Mouse (Mus musculus): ENCODE measurements at regions not wholly inside any gene's neighbourhood (a gene's known extent, or its start where the extent isn't known, plus 50 kb on each side); places are given as distances from the start of the nearest gene placed in this dataset.

DNA sequence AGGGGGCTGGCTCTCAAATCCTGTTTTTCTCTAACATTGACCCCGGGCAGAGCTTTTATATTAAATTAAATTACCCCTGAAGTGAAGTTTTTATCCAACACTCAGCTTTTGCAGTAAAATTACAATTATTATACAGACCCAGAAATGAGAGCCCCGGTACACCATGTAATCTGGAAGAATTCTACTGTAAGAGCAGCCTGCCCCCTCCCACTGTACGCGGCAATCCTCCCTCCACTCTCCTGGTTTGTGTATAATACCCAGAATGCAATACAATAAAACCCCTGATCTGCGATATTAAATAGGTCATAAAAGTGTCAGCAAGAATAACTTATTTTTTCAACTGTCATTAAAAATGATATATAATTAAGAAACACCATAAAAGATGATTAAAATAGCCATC, 492.3 kb downstream of the Ajap1 start:
- no peak for ATAC-seq (replicated peaks; ENCODE audit: insufficient number of reproducible peaks, low FRiP score, low TSS enrichment, poor library complexity, severe bottlenecking)

DNA sequence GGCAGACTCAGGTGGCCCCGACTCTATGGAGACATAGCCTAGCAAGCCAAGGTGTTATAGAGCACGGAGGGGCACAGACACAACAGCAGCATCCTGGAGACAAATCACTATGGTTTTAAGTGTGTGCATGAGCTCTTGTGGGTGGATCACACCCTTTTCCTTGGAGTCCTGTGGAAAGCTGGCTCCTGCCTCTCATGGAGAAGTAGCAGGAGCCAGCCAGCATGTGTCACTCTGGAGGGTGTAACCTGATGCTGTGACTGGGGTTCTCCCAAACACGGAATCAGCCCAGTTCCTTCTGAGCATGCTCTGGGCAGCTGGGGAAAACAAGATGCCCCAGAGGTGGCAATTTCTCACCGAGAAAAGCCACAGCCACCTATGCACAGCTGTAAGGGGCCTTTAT, 494.9 kb downstream of the Ajap1 start:
- no peak for ATAC-seq (replicated peaks; ENCODE audit: insufficient number of reproducible peaks, low FRiP score, low TSS enrichment, poor library complexity, severe bottlenecking)

DNA sequence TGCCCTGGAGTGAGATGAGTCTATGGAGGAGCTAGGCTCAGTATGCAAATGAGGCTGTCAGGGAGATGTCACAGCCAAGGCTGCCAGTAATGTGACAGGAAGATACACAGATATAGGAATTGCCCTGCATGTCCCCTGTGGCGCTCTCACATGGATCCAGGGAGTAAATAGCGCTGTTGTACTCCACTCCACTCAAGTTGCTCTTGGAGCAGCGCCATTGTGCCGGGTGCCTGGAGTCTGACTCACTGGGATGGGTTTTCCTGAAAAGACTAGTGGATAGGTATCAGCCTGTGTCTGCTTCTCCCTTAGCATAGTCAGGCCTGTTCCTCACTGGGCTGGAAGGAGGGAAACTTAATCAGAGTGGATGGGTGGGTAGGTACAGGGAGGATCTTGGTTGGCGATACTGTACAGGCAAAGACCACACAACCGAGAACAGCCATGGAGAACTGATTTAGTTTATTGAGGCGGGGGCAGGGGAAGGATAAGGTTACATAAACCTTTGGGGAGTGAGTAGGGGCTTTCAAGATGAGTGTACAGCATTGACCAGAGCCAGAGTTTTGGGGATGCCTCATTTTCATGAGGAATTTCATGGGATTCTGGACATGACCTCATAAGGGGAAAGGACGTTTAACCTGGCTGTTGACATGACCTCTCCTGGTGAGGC, 497.5 kb upstream of the Kcnab2 start:
- no peak for ATAC-seq (replicated peaks; ENCODE audit: insufficient number of reproducible peaks, low FRiP score, low TSS enrichment, poor library complexity, severe bottlenecking)

DNA sequence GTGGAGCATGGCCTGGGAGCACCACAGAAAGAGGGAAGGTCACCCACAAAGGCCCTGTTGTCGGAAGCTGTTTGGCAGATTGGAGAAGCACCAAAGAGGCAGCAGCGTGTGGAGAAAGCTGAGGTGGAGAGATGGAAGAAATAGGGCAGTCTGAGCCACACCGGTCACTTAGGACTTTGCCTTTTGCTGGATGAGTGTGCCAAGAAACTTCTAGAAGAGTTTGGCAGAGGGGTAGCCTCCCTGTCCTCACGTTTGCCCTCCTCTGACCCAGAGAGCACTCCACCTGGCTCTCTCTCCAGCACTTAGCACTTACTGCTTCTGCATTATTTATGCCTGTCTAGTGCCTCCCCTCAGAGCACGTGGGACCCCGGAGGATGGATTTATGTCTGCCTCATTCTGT, 485.3 kb upstream of the Kcnab2 start:
- ATAC-seq (replicated peaks; ENCODE audit: insufficient number of reproducible peaks, low FRiP score, low TSS enrichment, poor library complexity, severe bottlenecking), result no peak

DNA sequence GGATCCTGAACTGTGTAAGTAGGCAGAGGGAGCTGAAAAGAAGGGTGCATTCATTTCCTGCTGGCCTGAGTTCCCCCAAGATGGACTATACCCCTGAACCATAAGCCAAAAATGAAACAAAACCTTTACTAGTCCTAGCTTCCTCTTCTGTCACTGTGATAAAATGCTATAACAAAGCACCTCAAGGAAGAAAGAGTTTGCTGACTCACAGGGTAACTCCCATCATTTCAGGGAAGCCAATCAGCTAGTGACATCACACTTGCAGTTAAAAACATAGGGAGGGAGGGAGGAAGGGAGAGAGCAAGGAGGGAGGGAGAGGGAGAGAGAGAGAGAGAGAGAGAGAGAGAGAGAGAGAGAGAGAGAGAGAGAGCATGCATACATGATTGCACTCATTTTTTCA, 484.5 kb upstream of the Kcnab2 start:
- no peak for ATAC-seq (replicated peaks; ENCODE audit: insufficient number of reproducible peaks, low FRiP score, low TSS enrichment, poor library complexity, severe bottlenecking)

DNA sequence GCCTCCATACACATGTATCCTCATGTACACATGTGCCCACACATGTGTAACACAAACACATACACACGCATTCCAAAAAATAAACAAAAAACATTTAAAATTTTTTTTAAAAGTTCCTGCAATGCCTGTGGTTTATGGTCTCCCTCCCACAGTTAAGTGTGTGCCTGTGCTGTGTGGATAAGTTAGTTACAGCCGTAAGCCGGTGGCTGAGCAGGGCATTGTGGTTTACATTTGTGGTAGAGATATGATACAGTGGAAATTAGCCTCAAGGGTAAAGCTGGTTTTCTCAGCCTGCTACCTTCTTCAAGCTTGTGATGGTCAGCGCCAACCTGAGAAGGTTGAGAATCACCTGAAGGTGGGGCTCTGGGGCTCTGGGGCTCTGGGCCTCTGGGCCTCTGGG, 484.0 kb upstream of the Kcnab2 start:
- ATAC-seq (replicated peaks; ENCODE audit: insufficient number of reproducible peaks, low FRiP score, low TSS enrichment, poor library complexity, severe bottlenecking), result no peak

DNA sequence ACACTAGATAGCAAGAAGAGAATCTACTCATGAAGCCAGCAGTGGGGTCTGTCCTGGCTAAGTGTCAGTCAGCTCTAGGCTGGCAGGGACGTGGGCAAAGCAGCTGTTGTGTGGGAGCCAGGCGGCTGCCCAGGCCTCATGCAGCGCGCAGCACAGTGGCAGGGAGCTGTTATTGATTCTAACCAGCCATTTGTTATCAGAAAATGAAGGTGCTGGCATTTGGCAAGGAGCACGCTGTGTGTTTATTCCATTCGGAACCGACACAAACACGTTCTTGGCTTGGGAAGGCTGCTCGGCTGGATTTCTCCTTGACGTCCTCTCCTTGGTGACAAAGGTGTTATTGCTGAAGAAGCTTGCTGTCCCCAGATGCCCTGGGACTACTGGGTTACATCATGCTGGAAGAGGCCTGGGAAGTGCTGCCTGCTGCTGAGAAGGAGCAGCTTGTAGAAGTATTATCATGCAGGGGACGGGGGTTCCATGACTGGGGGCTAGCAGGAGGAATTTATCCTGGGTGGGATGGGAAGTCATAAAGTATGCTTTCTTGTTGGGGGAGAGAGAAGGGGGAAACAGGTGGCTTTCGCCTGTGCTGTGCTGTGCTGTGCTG, 482.1 kb upstream of the Kcnab2 start:
- ATAC-seq (replicated peaks; ENCODE audit: insufficient number of reproducible peaks, low FRiP score, low TSS enrichment, poor library complexity, severe bottlenecking), result no peak

DNA sequence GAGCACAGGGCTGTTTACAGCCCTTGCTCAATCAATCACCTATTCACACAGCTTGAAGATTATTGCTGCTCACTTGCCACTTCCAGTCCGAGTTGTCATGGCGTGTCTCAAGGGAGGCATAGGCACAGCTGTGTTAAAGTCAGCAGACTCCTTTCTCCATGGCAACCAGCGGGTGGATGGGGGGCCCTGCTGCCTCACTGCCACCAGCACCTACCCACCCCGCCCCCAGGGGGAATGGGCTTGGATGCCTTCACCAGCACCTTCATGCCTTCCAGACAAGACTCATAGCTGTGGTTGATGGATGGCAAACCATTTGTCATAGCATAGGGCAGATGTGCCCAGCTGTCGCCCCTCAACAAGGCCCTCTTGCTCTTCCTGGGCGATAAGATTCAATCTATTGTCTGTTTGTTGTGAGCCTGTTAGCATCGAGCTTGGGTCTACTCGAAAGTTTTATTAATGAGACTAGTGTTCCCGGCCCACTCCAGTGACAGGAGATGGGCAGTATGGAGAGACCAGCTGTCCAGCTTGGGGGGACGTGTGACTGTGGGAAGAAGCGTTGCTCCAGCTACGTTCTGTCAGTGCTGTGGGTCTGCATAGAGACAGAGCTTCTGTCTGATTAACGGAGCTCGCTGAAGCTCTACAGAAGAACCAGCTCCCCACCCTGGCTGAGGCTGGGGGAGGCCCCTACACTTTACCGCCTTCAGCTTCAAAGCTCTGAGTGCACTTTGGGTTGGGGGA, 475.7 kb upstream of the Kcnab2 start:
- no peak for ATAC-seq (replicated peaks; ENCODE audit: insufficient number of reproducible peaks, low FRiP score, low TSS enrichment, poor library complexity, severe bottlenecking)

DNA sequence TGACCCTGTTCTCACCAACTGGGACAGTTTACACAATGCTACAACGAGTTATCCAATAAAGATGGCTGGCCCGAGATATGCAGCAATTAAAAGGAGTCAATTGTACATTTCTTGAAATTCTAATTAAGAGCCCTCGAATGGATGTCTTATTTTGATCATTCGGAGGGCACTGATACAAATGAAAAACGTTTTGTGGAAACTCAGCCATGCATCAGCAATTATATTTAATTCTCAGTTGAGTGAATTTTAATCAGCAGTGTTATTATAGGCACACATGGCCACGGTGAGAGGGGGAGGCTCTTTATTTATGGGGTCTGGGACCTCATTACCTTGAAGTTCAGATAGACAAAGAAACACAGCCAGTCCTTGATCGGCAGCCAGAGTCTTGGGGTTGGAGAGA, 471.3 kb upstream of the Kcnab2 start:
- no peak for ATAC-seq (replicated peaks; ENCODE audit: insufficient number of reproducible peaks, low FRiP score, low TSS enrichment, poor library complexity, severe bottlenecking)

DNA sequence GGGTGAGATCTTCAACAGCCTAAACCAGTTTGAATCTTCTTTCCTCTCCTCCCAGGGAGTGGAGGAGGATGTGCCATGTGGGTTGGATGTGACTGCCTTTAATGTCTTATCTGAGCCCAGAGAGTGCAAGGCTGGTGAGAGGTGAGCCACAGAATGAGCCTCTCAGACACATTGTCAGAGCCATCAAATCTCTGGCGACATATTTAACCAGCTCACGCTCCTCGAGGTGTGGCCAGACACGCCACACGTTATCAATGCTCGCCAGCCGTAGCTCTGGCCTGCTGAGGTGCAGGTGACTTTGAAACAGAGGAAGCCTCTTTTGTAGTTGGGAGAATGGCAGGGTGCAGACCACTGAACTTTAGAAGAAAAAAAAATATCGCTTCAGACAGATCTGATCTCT, 463.5 kb upstream of the Kcnab2 start:
- ATAC-seq (replicated peaks; ENCODE audit: insufficient number of reproducible peaks, low FRiP score, low TSS enrichment, poor library complexity, severe bottlenecking), result no peak

DNA sequence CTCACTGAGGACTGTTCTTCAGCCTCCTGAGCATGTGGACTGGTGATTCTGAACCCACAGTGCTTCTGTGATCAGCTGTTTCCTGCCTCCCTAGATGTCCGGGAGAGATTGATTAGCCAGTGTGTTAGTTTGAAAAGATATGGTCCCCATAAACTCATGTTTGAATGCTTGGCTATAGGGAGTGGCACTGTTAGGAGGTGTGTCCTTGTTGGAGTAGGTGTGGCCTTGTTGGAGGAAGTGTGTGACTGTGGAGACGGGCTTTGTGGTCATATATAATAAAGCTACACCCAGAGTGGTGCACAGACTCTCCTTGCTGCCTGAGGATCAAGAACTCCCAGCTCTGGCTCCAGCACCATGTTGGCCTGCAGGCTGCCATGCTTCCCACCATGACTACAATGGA, 458.9 kb upstream of the Kcnab2 start:
- no peak for ATAC-seq (replicated peaks; ENCODE audit: insufficient number of reproducible peaks, low FRiP score, low TSS enrichment, poor library complexity, severe bottlenecking)

DNA sequence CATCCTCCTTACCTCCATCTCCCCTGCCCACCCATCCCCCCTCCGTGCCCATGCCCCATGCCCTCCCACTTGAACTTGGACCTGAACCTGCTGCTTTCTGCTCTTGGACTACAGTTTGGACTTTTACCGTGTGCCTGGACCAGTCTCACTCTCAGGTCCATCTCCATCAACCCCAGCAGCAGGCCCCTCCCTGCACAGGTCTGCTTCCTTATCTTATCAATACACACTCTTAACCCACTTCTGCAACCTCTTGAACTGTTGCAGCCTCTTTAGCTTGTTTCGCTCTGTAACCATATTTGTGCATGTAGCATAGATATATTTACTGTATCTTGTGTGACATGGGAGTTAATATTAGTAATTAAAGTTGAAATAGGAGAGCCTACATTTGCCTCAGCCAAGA, 457.8 kb upstream of the Kcnab2 start:
- no peak for ATAC-seq (replicated peaks; ENCODE audit: insufficient number of reproducible peaks, low FRiP score, low TSS enrichment, poor library complexity, severe bottlenecking)

DNA sequence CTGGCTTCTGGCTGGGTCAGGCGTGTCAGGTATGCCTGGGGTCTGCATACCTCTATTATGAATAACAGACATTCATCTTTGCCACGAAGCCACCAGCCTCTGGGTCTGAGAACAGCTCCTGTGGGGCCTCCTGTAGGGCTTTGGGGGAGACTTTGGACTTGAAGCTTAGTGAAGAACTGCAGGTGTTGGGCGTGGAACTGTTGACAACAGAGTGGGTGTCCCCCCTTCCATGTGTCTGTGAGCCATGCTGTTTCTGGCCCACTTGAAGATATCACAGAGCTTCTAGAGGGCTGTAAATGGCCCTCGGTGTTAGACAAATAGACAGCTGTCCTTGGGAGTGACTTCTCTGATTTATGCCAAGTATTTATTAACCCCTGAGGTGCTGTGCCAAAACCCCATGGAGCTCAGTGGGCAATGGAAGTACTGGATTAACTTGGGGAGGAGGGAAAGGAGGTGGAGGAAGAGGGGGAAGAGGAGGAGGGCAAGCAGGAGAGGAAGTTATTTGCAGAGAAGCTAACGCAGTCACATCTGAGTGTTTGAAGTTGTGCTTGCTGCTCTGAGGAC, 450.8 kb upstream of the Kcnab2 start:
- no peak for ATAC-seq (replicated peaks; ENCODE audit: insufficient number of reproducible peaks, low FRiP score, low TSS enrichment, poor library complexity, severe bottlenecking)

DNA sequence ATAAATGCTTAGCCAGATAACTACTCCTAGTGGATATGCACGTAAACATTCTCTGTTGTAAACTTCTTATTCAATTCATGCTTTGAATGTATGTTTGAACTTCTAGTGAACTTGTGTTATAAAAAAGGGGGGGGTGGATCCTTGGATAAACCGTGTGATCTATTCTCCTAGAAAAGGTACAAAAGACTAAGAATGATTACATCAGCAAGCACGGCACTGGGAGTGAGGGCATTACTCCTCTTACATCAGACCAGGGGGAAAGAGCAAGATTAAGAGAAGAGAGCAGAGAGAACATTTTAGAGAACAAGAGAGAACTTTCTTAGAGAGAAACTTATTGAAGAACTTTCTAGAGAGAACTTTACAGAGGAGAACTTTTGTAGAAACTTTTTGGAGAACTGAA, 442.6 kb upstream of the Kcnab2 start:
- ATAC-seq (replicated peaks; ENCODE audit: insufficient number of reproducible peaks, low FRiP score, low TSS enrichment, poor library complexity, severe bottlenecking), result no peak

DNA sequence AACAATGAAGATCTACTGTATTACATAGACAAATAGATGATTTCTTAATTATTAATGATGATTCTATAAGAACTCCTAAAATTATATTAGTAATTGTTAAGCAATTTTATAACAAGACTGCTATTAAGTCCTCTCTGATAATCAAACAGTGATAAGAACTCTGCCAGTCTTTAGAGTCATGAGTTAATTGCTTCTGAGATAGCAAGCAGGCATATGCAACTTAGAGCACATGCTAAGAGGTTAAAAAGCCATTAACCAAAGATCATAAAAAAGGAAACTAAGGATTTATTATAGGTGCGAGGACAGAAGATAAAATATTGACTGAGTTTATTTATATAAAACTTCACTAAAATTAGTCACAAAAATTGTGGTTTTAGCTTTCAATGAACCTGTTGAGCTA, 442.2 kb upstream of the Kcnab2 start:
- no peak for ATAC-seq (replicated peaks; ENCODE audit: insufficient number of reproducible peaks, low FRiP score, low TSS enrichment, poor library complexity, severe bottlenecking)

DNA sequence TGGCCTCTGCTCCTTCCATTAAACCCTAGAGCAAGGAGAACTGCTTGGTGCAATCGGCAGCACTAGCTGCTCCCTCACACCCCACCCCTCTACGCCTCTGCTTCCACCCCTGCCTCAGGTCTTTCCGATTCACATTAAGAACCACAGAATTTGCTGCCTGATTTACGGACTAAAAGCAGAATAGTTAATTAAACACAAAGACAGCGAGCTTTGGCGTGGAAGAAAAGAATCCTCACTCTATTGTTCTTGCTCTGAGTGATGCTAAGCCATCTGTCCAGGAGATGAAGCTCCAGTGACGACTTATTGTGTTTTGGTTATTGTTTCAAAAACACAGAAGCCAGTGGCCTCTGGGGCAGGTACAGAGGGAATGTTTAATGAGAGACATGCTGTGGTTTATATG, 438.9 kb upstream of the Kcnab2 start:
- no peak for ATAC-seq (replicated peaks; ENCODE audit: insufficient number of reproducible peaks, low FRiP score, low TSS enrichment, poor library complexity, severe bottlenecking)

DNA sequence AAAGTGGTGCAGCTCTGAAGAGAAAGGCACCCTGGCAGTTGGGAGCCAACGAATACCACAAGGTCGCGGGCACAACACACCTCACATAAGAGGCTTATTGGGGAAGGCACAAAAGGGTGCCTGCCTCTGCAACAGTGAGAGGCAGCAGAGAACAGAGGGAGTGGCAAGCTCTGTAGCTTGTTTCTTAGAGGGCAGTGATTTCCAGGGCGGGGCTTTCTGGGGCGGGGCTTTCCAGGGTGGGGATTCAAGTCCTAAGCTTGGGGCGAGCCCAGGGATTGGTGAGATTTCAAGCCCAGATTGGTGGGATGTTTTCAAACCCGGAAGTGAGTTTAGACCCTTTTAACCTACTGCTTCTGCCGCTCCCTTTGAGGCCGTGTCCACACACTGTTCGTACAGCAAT, 435.8 kb upstream of the Kcnab2 start:
- no peak for ATAC-seq (replicated peaks; ENCODE audit: insufficient number of reproducible peaks, low FRiP score, low TSS enrichment, poor library complexity, severe bottlenecking)

DNA sequence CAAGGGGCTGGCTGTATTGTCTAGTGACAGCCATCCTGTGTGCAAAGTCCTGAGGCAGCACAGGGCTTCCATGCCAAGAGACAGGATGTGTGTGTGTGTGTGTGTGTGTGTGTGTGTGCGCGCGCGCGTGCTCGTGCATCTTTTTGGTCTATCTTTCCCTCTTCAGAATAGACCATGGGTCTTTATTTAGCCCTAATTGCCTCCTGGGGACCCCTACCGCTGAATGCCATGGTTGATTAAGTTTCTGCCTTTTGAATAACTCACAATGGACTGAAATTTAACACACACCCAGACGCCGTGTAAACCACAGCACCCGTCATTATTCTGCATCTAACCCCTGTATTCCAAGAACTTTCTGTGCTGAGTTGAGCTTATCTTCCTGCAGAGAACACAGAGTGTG, 435.2 kb upstream of the Kcnab2 start:
- no peak for ATAC-seq (replicated peaks; ENCODE audit: insufficient number of reproducible peaks, low FRiP score, low TSS enrichment, poor library complexity, severe bottlenecking)

DNA sequence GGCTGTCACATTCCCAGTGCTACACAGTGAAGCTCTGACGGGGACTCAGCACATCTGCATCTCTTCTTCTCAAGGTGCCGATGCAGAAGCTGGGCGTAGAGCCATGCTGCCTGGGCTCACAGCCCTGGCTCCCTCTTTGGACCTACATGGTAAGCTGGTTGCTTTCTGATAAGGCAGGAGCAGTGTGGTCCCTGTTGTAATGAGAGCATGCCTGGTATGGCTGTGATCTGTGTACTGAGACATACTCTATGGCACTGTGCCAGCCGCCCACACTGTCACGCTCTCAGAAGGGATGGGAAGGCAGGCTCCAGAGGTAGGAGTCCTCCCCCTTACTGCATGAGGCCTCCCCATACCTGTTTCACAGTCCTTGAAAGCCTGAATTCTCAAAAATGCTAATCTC, 430.6 kb upstream of the Kcnab2 start:
- no peak for ATAC-seq (replicated peaks; ENCODE audit: insufficient number of reproducible peaks, low FRiP score, low TSS enrichment, poor library complexity, severe bottlenecking)

DNA sequence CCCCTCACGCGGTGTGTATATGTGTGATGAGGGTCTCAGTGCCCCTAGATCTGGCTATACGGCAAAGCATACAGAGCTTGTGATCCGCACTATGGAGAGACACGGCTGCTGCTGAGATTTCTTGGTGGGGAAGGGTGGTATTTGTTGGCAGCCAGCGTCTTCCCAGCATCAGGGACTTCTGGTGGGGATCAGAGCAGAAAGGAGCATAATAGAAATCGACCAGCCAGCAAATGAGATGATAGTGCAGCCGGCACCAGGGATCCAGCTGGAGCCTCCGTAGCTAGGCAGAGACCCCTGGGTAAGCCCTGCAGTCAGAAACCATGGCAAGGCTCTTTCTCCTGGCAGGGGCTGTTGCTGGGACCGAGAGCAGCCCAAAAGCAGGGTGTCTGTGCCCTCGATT, 425.2 kb upstream of the Kcnab2 start:
- ATAC-seq (replicated peaks; ENCODE audit: insufficient number of reproducible peaks, low FRiP score, low TSS enrichment, poor library complexity, severe bottlenecking), result no peak

All from monocyte, adult 5-6 weeks (primary cell).